Mouse (Mus musculus): ENCODE data around the gene Phyhd1. TPM values are rescaled to one million over a fixed set of nuclear protein-coding genes. Genes with fewer than 3 reads are reported as not detected.

Gene Phyhd1
- 7.4 and 9.5 TPM in 2 replicates for polyA plus RNA-seq (2015; fragmentation: Nextera tagmentation; extraction: Ambion mirVana)

GRCm38 (mm10) chr2:30265767-30266253 lies at the start of gene Phyhd1:
Gene Phyhd1, plus strand, starts transcription at chr2:30266203.

DNA sequence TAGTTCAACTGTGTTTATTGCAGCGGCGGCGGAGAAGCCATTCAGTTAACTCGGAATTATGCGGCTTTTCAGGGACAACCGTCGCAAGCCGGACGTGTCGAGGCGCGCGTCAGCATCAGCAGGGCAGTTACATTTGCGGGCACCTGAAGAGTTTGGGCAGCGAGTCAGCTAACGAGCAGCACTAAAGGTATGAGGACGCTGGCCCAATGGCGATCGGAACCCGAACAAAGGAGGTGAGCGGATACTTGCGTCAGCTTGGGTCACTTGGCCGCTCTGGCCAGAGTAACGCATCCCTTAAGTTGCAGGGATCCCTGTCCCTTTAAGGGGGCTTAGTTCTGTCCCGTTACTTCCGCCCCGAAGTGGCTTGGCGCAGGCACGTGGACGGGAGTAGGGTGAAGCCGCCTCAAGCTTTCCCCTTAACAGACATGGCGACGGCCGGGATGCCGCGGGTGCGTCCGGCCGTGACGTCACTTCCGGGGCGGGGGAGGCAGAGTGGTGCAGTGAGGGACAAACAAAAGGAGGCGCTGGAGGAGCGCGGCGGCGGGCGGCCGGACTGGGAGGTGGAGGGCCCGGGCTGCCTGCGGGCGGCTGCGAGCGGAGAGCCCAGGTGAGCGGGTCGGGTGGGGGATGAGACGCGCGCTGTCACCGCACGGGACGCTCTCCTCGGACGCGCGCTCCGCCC lies 28.7 kb upstream of the Phyhd1 start, which contains the start of gene Lrrc8a:
TSS of gene Lrrc8a (plus strand) at position 517 of the 682 bp plus-strand sequence.

GRCm38 (mm10) chr2:30240267-30240666 lies 25.7 kb upstream of the Phyhd1 start, which contains the start of gene Gm28035:
Gene Gm28035, plus strand, starts transcription at chr2:30240567.

GRCm38 (mm10) chr2:30280743-30281142 lies 14.7 kb downstream of the Phyhd1 start, which contains the start of gene Gm28038:
Gene Gm28038, plus strand, starts transcription at chr2:30281043.

DNA sequence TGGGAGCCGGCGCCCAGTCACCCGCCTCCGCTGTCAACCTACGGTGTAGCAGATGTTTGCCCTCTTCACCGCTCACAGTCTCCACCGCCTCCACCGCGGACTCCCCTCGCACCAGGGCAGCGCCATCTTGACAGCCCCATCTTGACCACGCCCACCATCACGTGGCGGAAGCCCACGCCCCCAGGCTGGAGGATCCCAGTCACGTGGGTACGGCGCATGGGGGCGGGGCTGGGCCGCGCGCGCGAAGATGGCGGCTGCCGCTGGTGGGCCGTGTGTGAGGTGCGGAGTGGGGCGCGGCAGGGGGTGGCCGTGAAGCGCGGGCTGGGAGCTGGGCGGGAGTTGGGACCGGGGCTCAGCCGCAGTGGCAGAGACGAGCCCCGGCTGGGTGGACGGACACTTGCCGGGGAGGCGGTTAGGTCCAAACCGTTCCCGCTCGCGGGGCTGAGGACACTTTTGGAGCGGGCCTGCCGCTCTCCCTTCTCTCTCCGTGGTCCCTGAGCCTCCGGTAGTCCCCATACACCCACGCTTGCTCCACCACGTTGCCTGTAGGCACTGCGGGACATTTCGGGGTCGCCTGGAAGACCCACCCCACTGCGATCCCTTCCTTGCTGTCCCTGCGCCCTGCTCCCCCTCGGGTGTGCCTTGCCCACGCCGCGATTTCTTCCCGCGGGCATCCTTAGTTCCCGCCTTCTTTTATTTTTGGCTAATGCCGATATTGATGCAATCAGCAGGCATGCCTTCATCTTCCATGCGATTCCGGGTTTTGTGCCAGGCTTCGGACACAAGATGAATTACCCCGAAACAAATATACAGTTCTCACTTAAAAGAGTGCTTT lies 20.4 kb downstream of the Phyhd1 start, which contains the start of the genes Dolk and Nup188:
TSS of gene Dolk (minus strand) at position 143 of the 835 bp plus-strand sequence.
TSS of gene Nup188 (plus strand) at position 206 of the 835 bp plus-strand sequence.

Other genes with a start within 250 kb of the Phyhd1 start
- 27.3 and 30.6 TPM in 2 replicates for gene Wdr34, start 217.3 kb upstream of the Phyhd1 start, polyA plus RNA-seq (2015; fragmentation: Nextera tagmentation; extraction: Ambion mirVana)
- gene Set, start 208.8 kb upstream of the Phyhd1 start, polyA plus RNA-seq (2015; fragmentation: Nextera tagmentation; extraction: Ambion mirVana): 172 and 260 TPM in 2 replicates
- 2.3 and 4.8 TPM in 2 replicates for gene Pkn3, start 188.5 kb upstream of the Phyhd1 start, polyA plus RNA-seq (2015; fragmentation: Nextera tagmentation; extraction: Ambion mirVana)
- gene Zdhhc12, start 172.6 kb upstream of the Phyhd1 start, polyA plus RNA-seq (2015; fragmentation: Nextera tagmentation; extraction: Ambion mirVana): 24.9 and 31.7 TPM in 2 replicates
- 5.2 and 6.6 TPM in 2 replicates for gene Zer1, start 141.6 kb upstream of the Phyhd1 start, polyA plus RNA-seq (2015; fragmentation: Nextera tagmentation; extraction: Ambion mirVana)
- gene Tbc1d13, start 132.5 kb upstream of the Phyhd1 start, polyA plus RNA-seq (2015; fragmentation: Nextera tagmentation; extraction: Ambion mirVana): 3.1 and 7.6 TPM in 2 replicates
- gene Endog, start 94.7 kb upstream of the Phyhd1 start, polyA plus RNA-seq (2015; fragmentation: Nextera tagmentation; extraction: Ambion mirVana): 29.2 and 38.9 TPM in 2 replicates
- gene Spout1, start 87.7 kb upstream of the Phyhd1 start, polyA plus RNA-seq (2015; fragmentation: Nextera tagmentation; extraction: Ambion mirVana): 25.1 and 32.0 TPM in 2 replicates
- gene Kyat1, start 60.4 kb upstream of the Phyhd1 start, polyA plus RNA-seq (2015; fragmentation: Nextera tagmentation; extraction: Ambion mirVana): 7.2 and 12.4 TPM in 2 replicates
- 31.8 and 34.7 TPM in 2 replicates for gene Lrrc8a, start 28.5 kb upstream of the Phyhd1 start, polyA plus RNA-seq (2015; fragmentation: Nextera tagmentation; extraction: Ambion mirVana)
- gene Gm28035, start 25.6 kb upstream of the Phyhd1 start, polyA plus RNA-seq (2015; fragmentation: Nextera tagmentation; extraction: Ambion mirVana): 0.11 and 0.12 TPM in 2 replicates
- gene Gm28038, start 14.8 kb downstream of the Phyhd1 start, polyA plus RNA-seq (2015; fragmentation: Nextera tagmentation; extraction: Ambion mirVana): not detected in 2 replicates
- gene Dolk, start 20.1 kb downstream of the Phyhd1 start, polyA plus RNA-seq (2015; fragmentation: Nextera tagmentation; extraction: Ambion mirVana): 23.1 and 40.6 TPM in 2 replicates
- gene Nup188, start 20.2 kb downstream of the Phyhd1 start, polyA plus RNA-seq (2015; fragmentation: Nextera tagmentation; extraction: Ambion mirVana): 16.5 and 23.9 TPM in 2 replicates
- 64.0 and 93.0 TPM in 2 replicates for gene Sh3glb2, start 93.1 kb downstream of the Phyhd1 start, polyA plus RNA-seq (2015; fragmentation: Nextera tagmentation; extraction: Ambion mirVana)
- gene Miga2, start 98.0 kb downstream of the Phyhd1 start, polyA plus RNA-seq (2015; fragmentation: Nextera tagmentation; extraction: Ambion mirVana): 8.7 and 17.0 TPM in 2 replicates
- 17.3 and 17.9 TPM in 2 replicates for gene Dolpp1, start 126.1 kb downstream of the Phyhd1 start, polyA plus RNA-seq (2015; fragmentation: Nextera tagmentation; extraction: Ambion mirVana)
- 27.0 and 27.9 TPM in 2 replicates for gene Crat, start 149.6 kb downstream of the Phyhd1 start, polyA plus RNA-seq (2015; fragmentation: Nextera tagmentation; extraction: Ambion mirVana)
- gene Ptpa, start 149.8 kb downstream of the Phyhd1 start, polyA plus RNA-seq (2015; fragmentation: Nextera tagmentation; extraction: Ambion mirVana): 90.2 and 99.4 TPM in 2 replicates
- 5.2 and 5.4 TPM in 2 replicates for gene Ier5l, start 208.0 kb downstream of the Phyhd1 start, polyA plus RNA-seq (2015; fragmentation: Nextera tagmentation; extraction: Ambion mirVana)